Mouse (Mus musculus) forebrain, embryonic 13.5 days (tissue): ENCODE data around the gene Nxn. TPM values are rescaled to one million over a fixed set of nuclear protein-coding genes. Genes with fewer than 3 reads are reported as not detected.
A peak's percentile ranks its signal among the peaks of the same experiment; 100 is the strongest.

Source experiments
- ATAC-seq: fragments of 200-750 bp; cut with Nextera tagmentation; 2 replicates; pipeline ENCODE4 v1.8.0; 2017
- H3K27ac ChIP-seq: fragments of 300-500 bp; sonication (generic); 2 replicates; pipeline ENCODE4 v1.5.1; 2015; ENCODE audit warnings: inconsistent platforms, mild to moderate bottlenecking, moderate library complexity
- H3K27me3 ChIP-seq: fragments of 300-500 bp; sonication (generic); 2 replicates; pipeline ENCODE4 v1.6.1; 2015; ENCODE audit warnings: mild to moderate bottlenecking, inconsistent platforms
- H3K36me3 ChIP-seq: fragments of 300-500 bp; sonication (generic); 2 replicates; pipeline ENCODE4 v1.6.1; 2015; ENCODE audit warnings: mild to moderate bottlenecking, inconsistent platforms; ENCODE audit not compliant: poor library complexity, severe bottlenecking
- H3K4me1 ChIP-seq: fragments of 300-500 bp; sonication (generic); 2 replicates; pipeline ENCODE4 v1.6.1; 2015; ENCODE audit warnings: inconsistent platforms
- H3K4me2 ChIP-seq: fragments of 300-500 bp; sonication (generic); 2 replicates; pipeline ENCODE4 v1.6.1; 2015; ENCODE audit warnings: inconsistent platforms, mild to moderate bottlenecking, moderate library complexity
- H3K4me3 ChIP-seq: fragments of 300-500 bp; sonication (generic); 2 replicates; pipeline ENCODE4 v1.5.1; 2015; ENCODE audit warnings: mild to moderate bottlenecking, inconsistent platforms
- H3K9ac ChIP-seq: fragments of 300-500 bp; sonication (generic); 2 replicates; pipeline ENCODE4 v1.6.1; 2015; ENCODE audit warnings: mild to moderate bottlenecking, inconsistent platforms
- H3K9me3 ChIP-seq: fragments of 300-500 bp; sonication (generic); replicated peaks from 2 replicates; pipeline ENCODE4 v1.6.1; 2016; ENCODE audit warnings: inconsistent platforms
- WGBS: fragments of 180-500 bp; shearing (Covaris S2); methylation state at CpG from one replicate; pipeline ENCODE4 v1.1.7; 2015; 5-methylcytosine and 5-hydroxymethylcytosine counted together
- polyA plus RNA-seq: library from polyadenylated mRNA; unstranded; fragments of >200 nt; fragmentation: Nextera tagmentation; extraction: Ambion mirVana; gene quantifications from 2 replicates; pipeline ENCODE4 v1.2.1, GENCODE M21; 2015

The Nxn gene
- polyA plus RNA-seq, 1 experiment from 2014 or later = 23.4 TPM

DNA sequence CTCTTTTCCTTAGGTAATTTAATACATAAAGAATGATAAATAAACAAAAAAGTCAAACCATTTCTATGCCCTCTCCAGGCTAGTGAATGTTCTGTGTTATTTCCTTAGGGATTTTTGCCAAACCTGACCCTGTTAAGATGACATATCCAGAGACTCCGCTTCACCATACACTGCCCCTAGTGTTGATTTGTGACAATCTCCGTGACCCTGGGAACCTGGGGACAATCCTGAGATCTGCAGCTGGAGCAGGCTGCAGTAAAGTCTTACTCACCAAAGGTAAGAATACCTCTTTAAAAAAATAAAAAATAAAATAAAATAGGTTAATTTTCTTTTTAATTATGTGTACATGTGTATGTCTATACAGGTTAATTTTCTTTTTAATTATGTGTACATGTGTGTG, 151.7 kb downstream of the Nxn start:
- H3K4me1 ChIP-seq = peaks cover 25% of the 10 kb centered on the region
- 47% methylated on average over 2 of the region's 2 CpGs for WGBS
- no peaks in the 10 kb centered on the region for H3K27me3 ChIP-seq
- peaks cover 32% of the 10 kb centered on the region for H3K36me3 ChIP-seq
- no peak for ATAC-seq
- H3K4me3 ChIP-seq = no peak overlapping the region
- H3K9me3 ChIP-seq = no peaks in the 10 kb centered on the region
- H3K4me2 ChIP-seq = no peak overlapping the region
- H3K27ac ChIP-seq = no peak overlapping the region
- H3K9ac ChIP-seq = no peak overlapping the region

DNA sequence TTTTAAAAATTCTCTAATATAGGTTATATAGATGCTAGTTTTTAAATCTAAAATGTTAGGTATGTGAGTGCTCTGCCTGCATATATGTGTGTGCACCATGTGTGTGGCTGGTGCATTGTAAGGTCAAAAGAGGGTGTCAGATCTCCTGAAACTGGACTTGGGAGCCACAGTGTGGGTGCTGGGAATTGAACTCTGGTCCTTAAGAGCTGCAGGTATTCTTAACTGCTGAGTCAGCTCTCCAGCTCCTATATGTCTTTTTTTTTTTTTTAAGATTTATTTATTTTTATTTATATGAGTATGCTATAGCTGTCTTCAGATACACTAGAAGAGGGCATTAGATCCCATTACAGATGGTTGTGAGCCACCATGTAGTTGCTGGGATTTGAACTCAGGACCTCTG, 152.5 kb downstream of the Nxn start:
- H3K27ac ChIP-seq = no peak overlapping the region
- ATAC-seq = no peak
- no peaks in the 10 kb centered on the region for H3K9me3 ChIP-seq
- peaks cover 23% of the 10 kb centered on the region for H3K4me1 ChIP-seq
- H3K4me2 ChIP-seq = no peak overlapping the region
- H3K36me3 ChIP-seq = peaks cover 32% of the 10 kb centered on the region
- no peaks in the 10 kb centered on the region for H3K27me3 ChIP-seq
- no peak overlapping the region for H3K4me3 ChIP-seq
- H3K9ac ChIP-seq = no peak overlapping the region

DNA sequence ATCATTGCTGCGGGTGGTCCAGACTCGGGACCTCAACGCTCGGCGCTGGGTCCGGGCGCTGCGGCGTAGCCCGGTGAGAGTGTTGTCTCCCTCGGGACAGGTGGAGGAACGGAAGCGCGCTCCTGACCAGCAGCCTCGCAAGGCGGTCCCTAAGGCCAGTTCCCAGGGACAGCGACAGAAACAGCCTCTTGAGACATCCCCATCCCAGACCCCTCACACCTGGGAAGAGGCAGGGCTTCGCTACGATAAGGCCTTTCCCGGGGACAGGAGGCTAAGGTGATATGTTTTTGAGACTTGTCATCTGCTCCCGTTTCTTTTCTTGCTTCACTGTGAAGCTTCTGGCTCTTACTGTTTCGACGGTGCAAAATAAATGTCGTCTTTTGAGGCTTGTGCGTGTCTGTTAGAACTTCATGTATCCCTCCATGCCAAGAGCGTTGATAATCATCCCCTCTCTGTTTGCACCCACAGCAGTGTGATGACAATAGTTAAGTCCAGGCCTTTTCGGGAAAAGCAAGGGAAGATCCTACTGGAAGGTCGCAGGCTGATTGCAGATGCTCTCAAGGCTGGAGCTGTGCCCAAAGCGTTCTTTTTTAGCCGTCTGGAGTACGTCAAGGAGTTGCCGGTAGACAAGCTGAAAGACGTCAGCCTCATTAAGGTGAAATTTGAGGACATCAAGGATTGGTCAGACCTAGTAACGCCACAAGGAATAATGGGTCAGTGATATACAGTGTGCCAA, 155.0 kb downstream of the Nxn start:
- no peak overlapping the region for H3K27ac ChIP-seq
- 3% methylated on average over 34 of the region's 34 CpGs for WGBS
- H3K27me3 ChIP-seq = no peaks in the 10 kb centered on the region
- no peak for ATAC-seq
- peaks cover 23% of the 10 kb centered on the region for H3K4me1 ChIP-seq
- peaks cover 24% of the 10 kb centered on the region for H3K36me3 ChIP-seq
- peak overlapping the region; percentile 76 for H3K4me2 ChIP-seq
- peak overlapping the region; percentile 87 for H3K9ac ChIP-seq
- H3K9me3 ChIP-seq = no peaks in the 10 kb centered on the region
- H3K4me3 ChIP-seq = peak overlapping the region; percentile 82

DNA sequence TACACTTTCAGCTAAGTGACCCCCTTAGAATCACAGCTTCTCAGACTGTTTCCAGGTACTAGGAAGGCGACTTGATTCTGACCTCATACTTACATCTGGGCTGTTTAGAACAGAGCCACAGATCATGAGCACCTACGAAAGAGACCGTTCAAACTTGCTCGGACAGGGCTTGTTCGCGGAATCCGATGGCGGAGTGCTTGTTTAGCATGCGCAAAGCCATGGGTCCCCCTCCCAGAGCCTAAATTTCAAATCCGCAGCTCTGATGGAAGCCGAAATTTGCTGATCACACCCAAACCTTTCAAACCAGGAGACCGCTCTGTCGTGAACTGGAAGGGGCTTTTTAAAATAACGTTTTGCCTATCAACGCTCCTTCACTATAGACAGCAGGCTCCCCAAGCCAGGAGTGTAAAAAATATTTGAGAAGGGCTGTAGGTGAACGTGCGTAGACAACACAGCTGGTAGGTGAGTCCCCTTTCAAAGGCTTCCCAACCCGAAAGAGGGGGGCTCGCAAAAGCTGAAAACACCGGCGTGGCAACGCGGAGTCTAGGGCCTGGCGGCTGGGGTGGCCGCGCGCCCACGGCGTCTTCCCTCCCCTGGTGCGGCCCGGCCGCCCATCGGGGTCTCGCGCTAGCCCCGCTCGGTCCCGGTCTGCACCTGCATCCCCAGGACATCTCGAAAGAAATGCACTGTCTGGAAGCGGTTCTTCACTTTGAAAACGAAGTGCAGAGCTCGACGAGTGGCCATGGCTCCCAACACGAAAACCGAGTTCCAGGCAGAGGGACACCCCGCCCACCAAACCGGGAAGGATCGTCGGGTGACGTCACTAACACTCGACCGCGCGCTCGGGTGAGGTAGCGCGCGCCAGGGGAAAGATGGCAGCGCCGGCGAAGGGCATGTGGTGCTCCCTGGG, 155.8 kb downstream of the Nxn start, which contains the start of the genes Mrm3 and Glod4:
TSS of gene Mrm3 (plus strand) at position 815 of the 910 bp plus-strand sequence.
TSS of gene Glod4 (minus strand) at position 825 of the 910 bp plus-strand sequence.
- Histone ChIP-seq H3K4me2 (peak within 1 kb of the TSS; percentile 76), H3K4me3 (peak within 1 kb of the TSS; percentile 82), H3K9me3 (no peaks in the 10 kb centered on the region), H3K9ac (peak within 1 kb of the TSS; percentile 87), H3K36me3 (peaks cover 20% of the 10 kb centered on the region), H3K4me1 (peaks cover 23% of the 10 kb centered on the region), H3K27me3 (no peaks in the 10 kb centered on the region), H3K27ac (peak within 1 kb of the TSS; percentile 78)
- under 1% methylated on average over 61 of the region's 61 CpGs for WGBS
- peak; percentile 91 for ATAC-seq

DNA sequence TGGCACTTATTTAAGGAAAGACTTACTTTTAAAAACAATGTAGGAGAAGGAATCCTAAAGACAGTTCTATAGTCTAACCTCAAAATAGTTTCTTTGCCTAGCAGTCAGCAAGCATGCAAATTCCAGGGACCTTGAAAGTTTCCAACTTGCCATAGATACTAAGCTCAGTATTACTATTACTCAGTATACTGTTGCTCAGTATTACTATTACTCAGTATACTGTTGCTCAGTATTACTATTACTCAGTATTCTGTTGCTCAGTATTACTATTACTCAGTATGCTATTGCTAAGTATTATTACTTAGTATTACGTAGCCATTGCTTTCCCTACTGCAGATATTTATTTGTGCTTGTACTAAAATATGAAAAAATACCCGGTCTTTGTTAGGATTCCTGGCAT, 159.2 kb downstream of the Nxn start:
- Histone ChIP-seq H3K4me1 (peaks cover 19% of the 10 kb centered on the region), H3K36me3 (peaks cover 35% of the 10 kb centered on the region), H3K9me3 (no peaks in the 10 kb centered on the region), H3K27me3 (no peaks in the 10 kb centered on the region), H3K4me3 (no peak overlapping the region), H3K27ac (no peak overlapping the region), H3K4me2 (no peak overlapping the region), H3K9ac (no peak overlapping the region)
- WGBS = 98% methylated on average over 2 of the region's 2 CpGs
- no peak for ATAC-seq

DNA sequence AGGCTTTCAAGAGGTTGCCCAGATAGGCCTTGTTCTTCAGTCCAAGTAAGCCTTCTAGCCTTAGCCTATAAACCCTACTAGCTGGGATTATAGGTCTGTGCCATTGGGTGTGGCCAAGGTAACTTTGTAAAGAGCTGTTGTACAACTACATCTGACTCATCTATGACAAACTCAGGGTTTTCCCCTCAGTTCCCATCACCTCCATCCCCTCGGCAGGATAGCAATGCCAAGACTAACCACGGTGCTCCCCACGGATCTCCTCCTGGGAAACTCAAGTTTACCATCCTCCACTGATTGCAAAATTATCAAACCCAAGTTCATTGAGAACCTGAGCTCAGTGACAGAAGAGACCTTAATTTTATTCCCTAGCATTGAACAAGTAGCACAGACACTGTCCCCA, 162.8 kb downstream of the Nxn start:
- Histone ChIP-seq H3K27me3 (no peaks in the 10 kb centered on the region), H3K9ac (no peak overlapping the region), H3K36me3 (peaks cover 64% of the 10 kb centered on the region), H3K4me1 (no peaks in the 10 kb centered on the region), H3K4me3 (no peak overlapping the region), H3K4me2 (no peak overlapping the region), H3K9me3 (no peaks in the 10 kb centered on the region), H3K27ac (no peak overlapping the region)
- WGBS = 87% methylated on average over 3 of the region's 3 CpGs
- ATAC-seq = no peak

DNA sequence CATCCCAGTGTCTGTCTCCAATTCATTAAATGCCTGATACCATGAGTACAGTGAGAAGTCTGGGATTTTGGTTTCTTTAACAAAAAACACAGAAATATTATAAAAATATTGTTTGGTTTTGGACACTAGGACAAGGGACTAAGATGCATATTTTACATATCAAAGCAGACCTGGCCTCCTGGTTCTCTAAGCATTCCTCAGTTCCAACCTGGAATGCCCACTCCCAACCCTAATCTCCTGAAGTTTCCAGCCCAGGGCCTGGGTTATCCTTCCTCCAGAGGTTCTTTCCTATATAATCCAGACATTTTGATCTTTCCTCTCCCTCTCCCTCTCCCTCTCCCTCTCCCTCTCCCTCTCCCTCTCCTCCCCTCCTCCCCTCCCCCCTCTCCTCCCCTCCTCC, 173.9 kb downstream of the Nxn start:
- Histone ChIP-seq H3K4me1 (no peaks in the 10 kb centered on the region), H3K27me3 (no peaks in the 10 kb centered on the region), H3K9ac (no peak overlapping the region), H3K4me2 (no peak overlapping the region), H3K4me3 (no peak overlapping the region), H3K36me3 (peaks cover 44% of the 10 kb centered on the region), H3K27ac (no peak overlapping the region), H3K9me3 (no peaks in the 10 kb centered on the region)
- no peak for ATAC-seq

DNA sequence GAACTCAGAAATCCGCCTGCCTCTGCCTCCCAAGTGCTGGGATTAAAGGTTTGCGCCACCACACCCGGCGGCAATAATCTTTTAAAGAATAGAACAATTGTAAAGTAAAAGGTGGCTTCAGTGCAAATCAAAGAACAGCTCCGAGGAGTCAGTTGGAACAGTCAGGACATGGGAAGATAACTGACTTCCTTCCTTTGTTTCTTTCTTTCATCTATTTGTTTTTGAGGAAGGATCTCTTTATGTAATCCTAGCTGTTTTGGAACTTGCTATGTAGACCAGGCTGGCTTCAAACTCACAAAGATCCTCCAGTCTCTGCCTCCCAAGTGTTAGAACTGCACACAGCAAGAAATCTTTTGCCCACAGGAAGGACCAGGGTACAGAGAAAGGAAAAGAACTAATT, 174.3 kb downstream of the Nxn start:
- no peak overlapping the region for H3K27ac ChIP-seq
- H3K4me3 ChIP-seq = no peak overlapping the region
- H3K27me3 ChIP-seq = no peaks in the 10 kb centered on the region
- H3K4me2 ChIP-seq = no peak overlapping the region
- no peaks in the 10 kb centered on the region for H3K9me3 ChIP-seq
- H3K4me1 ChIP-seq = no peaks in the 10 kb centered on the region
- ATAC-seq = no peak
- no peak overlapping the region for H3K9ac ChIP-seq
- 95% methylated on average over 5 of the region's 5 CpGs for WGBS
- peaks cover 46% of the 10 kb centered on the region for H3K36me3 ChIP-seq

DNA sequence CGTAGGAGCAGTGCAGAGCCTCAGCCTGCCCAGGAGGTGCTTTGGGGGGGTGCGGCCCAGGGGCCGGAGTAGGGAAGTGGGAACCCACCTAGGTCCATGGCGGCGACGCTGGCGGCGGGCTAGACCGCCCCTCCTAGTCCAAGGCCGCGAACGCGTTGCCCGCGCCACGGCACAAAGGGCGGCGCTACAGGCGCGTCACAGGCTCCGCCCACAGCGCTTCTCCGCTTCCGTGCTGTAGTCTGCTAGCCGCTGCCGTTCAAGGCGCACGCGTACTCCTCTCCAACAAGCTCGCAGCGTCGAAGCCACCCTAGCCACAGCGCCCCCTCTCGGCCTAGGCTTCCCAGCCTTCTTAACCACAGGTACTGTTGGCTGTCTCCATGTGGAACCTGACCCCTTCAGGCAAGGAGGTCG, 181.5 kb downstream of the Nxn start, which contains the start of the genes Dbil5 and Gemin4:
TSS of gene Dbil5 (plus strand) at position 219 of the 411 bp plus-strand sequence.
TSS of gene Gemin4 (minus strand) at position 275 of the 411 bp plus-strand sequence.
- Histone ChIP-seq H3K27ac (peak within 1 kb of the TSS; percentile 90), H3K9ac (peak within 1 kb of the TSS; percentile 93), H3K4me3 (peak within 1 kb of the TSS; percentile 84), H3K9me3 (no peaks in the 10 kb centered on the region), H3K4me1 (peaks cover 14% of the 10 kb centered on the region), H3K36me3 (peaks cover 40% of the 10 kb centered on the region), H3K4me2 (peak within 1 kb of the TSS; percentile 85), H3K27me3 (no peaks in the 10 kb centered on the region)
- ATAC-seq = peak; percentile 99
- WGBS = under 1% methylated on average over 34 of the region's 35 CpGs

DNA sequence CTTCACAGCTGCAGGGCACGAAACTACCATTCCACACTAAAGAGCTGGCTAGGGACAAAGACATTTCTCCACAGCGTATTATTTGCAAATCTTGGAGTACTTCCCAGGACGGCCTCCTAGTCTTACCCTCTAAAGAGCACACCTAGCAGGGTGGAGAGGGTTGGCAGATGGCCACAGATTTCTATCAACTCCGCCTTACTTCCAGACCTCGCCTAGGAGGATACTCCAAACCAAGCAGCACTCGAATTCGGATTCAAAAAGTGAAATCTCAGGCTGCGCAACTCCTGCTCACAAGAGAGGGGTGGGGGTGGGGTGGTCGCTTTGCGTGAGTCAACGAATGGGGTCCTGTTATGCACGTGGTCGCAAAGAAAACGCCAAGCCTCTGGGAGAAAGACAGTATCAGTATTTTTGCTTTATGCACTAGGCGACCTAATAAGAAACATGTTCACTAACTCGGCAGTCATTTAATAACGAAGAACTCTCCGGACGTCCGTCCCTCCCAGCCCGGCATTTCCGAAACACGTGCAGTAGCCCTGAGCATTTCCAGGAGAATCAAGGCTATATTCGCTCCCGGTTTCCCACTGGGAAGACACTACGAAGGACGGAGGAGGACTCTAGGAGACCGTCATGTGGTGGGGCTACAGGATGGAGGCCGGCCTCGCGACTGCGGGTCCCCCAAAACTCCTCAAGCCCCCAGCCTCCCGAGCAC, 182.1 kb downstream of the Nxn start:
- Histone ChIP-seq H3K4me3 (peak overlapping the region; percentile 84), H3K4me2 (peak overlapping the region; percentile 85), H3K9ac (peak overlapping the region; percentile 93), H3K9me3 (no peaks in the 10 kb centered on the region), H3K36me3 (peaks cover 43% of the 10 kb centered on the region), H3K27me3 (no peaks in the 10 kb centered on the region), H3K27ac (peak overlapping the region; percentile 90), H3K4me1 (peaks cover 14% of the 10 kb centered on the region)
- ATAC-seq = peak; percentile 44
- 2% methylated on average over 33 of the region's 33 CpGs for WGBS

DNA sequence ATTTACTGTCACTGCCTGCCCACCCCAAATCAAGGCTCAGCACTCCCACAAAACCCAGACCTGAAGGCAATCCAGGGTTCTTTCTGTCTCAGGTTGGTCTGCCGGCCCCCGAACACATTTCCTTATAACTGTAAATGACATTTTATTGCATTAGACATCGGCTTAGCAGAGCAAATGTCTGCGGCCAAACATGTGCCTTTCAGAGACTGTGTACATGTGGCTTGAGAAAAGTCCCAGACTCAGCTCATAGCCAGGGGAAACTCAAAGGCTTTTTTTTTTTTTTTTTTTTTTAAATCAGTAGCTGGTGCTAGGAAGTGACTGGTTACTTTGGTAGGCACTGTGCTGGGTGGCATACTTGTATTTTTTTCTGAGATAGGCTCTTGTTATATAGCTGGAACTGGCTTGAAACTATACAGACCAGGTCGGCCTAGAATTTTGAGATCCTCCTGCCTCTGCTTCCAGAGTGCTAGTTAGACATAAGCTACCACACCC, 182.8 kb downstream of the Nxn start:
- Histone ChIP-seq H3K27ac (peak overlapping the region; percentile 90; the same call in 1 of the 2 replicates), H3K9me3 (no peaks in the 10 kb centered on the region), H3K4me2 (peak overlapping the region; percentile 85), H3K4me1 (peaks cover 14% of the 10 kb centered on the region), H3K9ac (no peak overlapping the region), H3K36me3 (peaks cover 44% of the 10 kb centered on the region), H3K4me3 (peak overlapping the region; percentile 84), H3K27me3 (no peaks in the 10 kb centered on the region)
- WGBS = 95% methylated on average over 5 of the region's 5 CpGs
- ATAC-seq = no peak
